Mouse (Mus musculus) midbrain, postnatal 0 days (tissue): Measurements from ENCODE around the gene Slamf6. TPM values are rescaled to one million over a fixed set of nuclear protein-coding genes. Genes with fewer than 3 reads are reported as not detected.
A peak's percentile ranks its signal among the peaks of the same experiment; 100 is the strongest.

Experiments used
- ATAC-seq: fragments of 200-750 bp; cut with Nextera tagmentation; 2 replicates; pipeline ENCODE4 v1.8.0; 2017; ENCODE audit warnings: moderate number of reproducible peaks, mild to moderate bottlenecking, moderate TSS enrichment, moderate library complexity; ENCODE audit not compliant: low FRiP score
- DNase-seq: peaks from one replicate; pipeline ENCODE4 v3.0.0-alpha.2; 2015; ENCODE audit warnings: low spot score
- H3K27ac ChIP-seq: fragments of 300-500 bp; sonication (generic); 2 replicates; pipeline ENCODE4 v1.5.1; 2014; ENCODE audit warnings: low read depth, mild to moderate bottlenecking, low read length, mixed read lengths
- H3K27me3 ChIP-seq: fragments of 300-500 bp; sonication (generic); 2 replicates; pipeline ENCODE4 v1.6.1; 2014; ENCODE audit warnings: low read length, control low read depth, mixed read lengths; ENCODE audit not compliant: insufficient read depth
- H3K36me3 ChIP-seq: fragments of 300-500 bp; sonication (generic); 2 replicates; pipeline ENCODE4 v1.6.1; 2014; ENCODE audit warnings: low read length, control low read depth, mixed read lengths; ENCODE audit not compliant: insufficient read depth
- H3K4me1 ChIP-seq: fragments of 300-500 bp; sonication (generic); 2 replicates; pipeline ENCODE4 v1.6.1; 2014; ENCODE audit warnings: mild to moderate bottlenecking, control low read depth, antibody characterized with exemption, low read length, mixed read lengths; ENCODE audit not compliant: insufficient read depth
- H3K4me2 ChIP-seq: fragments of 300-500 bp; sonication (generic); 2 replicates; pipeline ENCODE4 v1.6.1; 2014; ENCODE audit warnings: low read depth, mild to moderate bottlenecking, low read length, mixed read lengths; ENCODE audit not compliant: poor library complexity, severe bottlenecking
- H3K4me3 ChIP-seq: fragments of 300-500 bp; sonication (generic); 2 replicates; pipeline ENCODE4 v1.5.1; 2014; ENCODE audit warnings: low read depth, mild to moderate bottlenecking, low read length, moderate library complexity
- H3K9ac ChIP-seq: fragments of 300-500 bp; sonication (generic); replicated peaks from 2 replicates; pipeline ENCODE4 v1.6.1; 2014; ENCODE audit warnings: mild to moderate bottlenecking, low read length, moderate library complexity, mixed read lengths; ENCODE audit not compliant: poor library complexity, severe bottlenecking
- H3K9me3 ChIP-seq: fragments of 300-500 bp; sonication (generic); 2 replicates; pipeline ENCODE4 v1.6.1; 2016; ENCODE audit warnings: low read length, control low read depth
- CTCF ChIP-seq: IDR thresholded peaks from 2 replicates; pipeline ENCODE4 v1.5.1; 2016; ENCODE audit warnings: antibody characterized with exemption, mild to moderate bottlenecking
- WGBS: fragments of 180-500 bp; shearing (Covaris S2); extraction: QIAGEN DNeasy Blood & Tissue Kit; methylation state at CpG from one replicate; pipeline ENCODE4 v1.1.7; 2014; 5-methylcytosine and 5-hydroxymethylcytosine counted together
- polyA plus RNA-seq: library from polyadenylated mRNA; unstranded; fragments of >200 nt; fragmentation: Nextera tagmentation; extraction: Ambion mirVana; gene quantifications from 2 replicates; pipeline ENCODE4 v1.2.1, GENCODE M21; 2015
- total RNA-seq: library from RNA; depleted of rRNA; stranded (reverse); fragments of >200 nt; gene quantifications from 2 replicates; pipeline ENCODE4 v1.2.3, GENCODE M21; 2014

Gene Slamf6
- total and polyA plus RNA-seq, 2 experiments from 2014 or later, result 0.10 TPM; not detected in 1

GRCm38 (mm10) chr1:171948161-171948945 is 31.0 kb downstream of the Slamf6 start:
- H3K27me3 ChIP-seq, result no peaks in the 10 kb centered on the region
- no peak overlapping the region for H3K4me2 ChIP-seq
- 74% methylated on average over 11 of the region's 11 CpGs for WGBS
- no peaks in the 10 kb centered on the region for H3K36me3 ChIP-seq
- TF ChIP-seq CTCF, result no peak
- H3K4me3 ChIP-seq, result no peak overlapping the region
- H3K4me1 ChIP-seq, result no peaks in the 10 kb centered on the region
- no peaks in the 10 kb centered on the region for H3K9me3 ChIP-seq
- H3K27ac ChIP-seq, result no peak overlapping the region
- no peak overlapping the region for H3K9ac ChIP-seq
- peak; percentile 8 for DNase-seq
- ATAC-seq, result no peak

- no peak for DNase-seq
- Histone ChIP-seq H3K4me1 (no peaks in the 10 kb centered on the region), H3K27me3 (no peaks in the 10 kb centered on the region), H3K4me2 (no peak overlapping the region), H3K27ac (no peak overlapping the region), H3K9ac (no peak overlapping the region), H3K9me3 (no peaks in the 10 kb centered on the region), H3K4me3 (no peak overlapping the region), H3K36me3 (no peaks in the 10 kb centered on the region)
- WGBS, result 81% methylated on average over 6 of the region's 6 CpGs
- no peak for TF ChIP-seq CTCF
- ATAC-seq, result no peak
These were observed 31.7 kb downstream of the Slamf6 start for GRCm38 (mm10) chr1:171948946-171949508.

GRCm38 (mm10) chr1:171955071-171955470 is 37.8 kb downstream of the Slamf6 start:
- no peaks in the 10 kb centered on the region for H3K4me1 ChIP-seq
- H3K27ac ChIP-seq, result no peak overlapping the region
- DNase-seq (no peak), ATAC-seq (no peak)
- 72% methylated on average over 6 of the region's 6 CpGs for WGBS
- no peaks in the 10 kb centered on the region for H3K9me3 ChIP-seq
- no peak for TF ChIP-seq CTCF
- no peak overlapping the region for H3K9ac ChIP-seq
- H3K4me3 ChIP-seq, result no peak overlapping the region
- no peaks in the 10 kb centered on the region for H3K36me3 ChIP-seq
- H3K27me3 ChIP-seq, result no peaks in the 10 kb centered on the region
- H3K4me2 ChIP-seq, result no peak overlapping the region

GRCm38 (mm10) chr1:171957411-171957810 is 40.1 kb downstream of the Slamf6 start:
- H3K9ac ChIP-seq, result no peak overlapping the region
- no peaks in the 10 kb centered on the region for H3K9me3 ChIP-seq
- no peak overlapping the region for H3K4me2 ChIP-seq
- ATAC-seq (no peak), DNase-seq (no peak)
- no peaks in the 10 kb centered on the region for H3K4me1 ChIP-seq
- no peaks in the 10 kb centered on the region for H3K27me3 ChIP-seq
- TF ChIP-seq CTCF, result no peak
- WGBS, result 92% methylated on average over 2 of the region's 2 CpGs
- H3K36me3 ChIP-seq, result no peaks in the 10 kb centered on the region
- H3K4me3 ChIP-seq, result no peak overlapping the region
- no peak overlapping the region for H3K27ac ChIP-seq

- 90% methylated on average over 5 of the region's 5 CpGs for WGBS
- ATAC-seq (no peak), DNase-seq (no peak)
- Histone ChIP-seq H3K36me3 (no peaks in the 10 kb centered on the region), H3K4me2 (no peak overlapping the region), H3K27me3 (no peaks in the 10 kb centered on the region), H3K4me3 (no peak overlapping the region), H3K4me1 (no peaks in the 10 kb centered on the region), H3K27ac (no peak overlapping the region), H3K9me3 (no peaks in the 10 kb centered on the region), H3K9ac (no peak overlapping the region)
- TF ChIP-seq CTCF, result no peak
These were observed 43.4 kb downstream of the Slamf6 start for GRCm38 (mm10) chr1:171960726-171961125.

- ATAC-seq (no peak), DNase-seq (no peak)
- Histone ChIP-seq H3K4me3 (no peak overlapping the region), H3K27ac (no peak overlapping the region), H3K9me3 (no peaks in the 10 kb centered on the region), H3K4me1 (no peaks in the 10 kb centered on the region), H3K27me3 (no peaks in the 10 kb centered on the region), H3K4me2 (no peak overlapping the region), H3K9ac (no peak overlapping the region), H3K36me3 (no peaks in the 10 kb centered on the region)
- WGBS, result 87% methylated on average over 6 of the region's 6 CpGs
- no peak for TF ChIP-seq CTCF
These were observed 44.4 kb downstream of the Slamf6 start for GRCm38 (mm10) chr1:171961704-171962103.
